Comparison of ENCODE assay signal across 23 mouse cellular contexts in the genomic region with DNA sequence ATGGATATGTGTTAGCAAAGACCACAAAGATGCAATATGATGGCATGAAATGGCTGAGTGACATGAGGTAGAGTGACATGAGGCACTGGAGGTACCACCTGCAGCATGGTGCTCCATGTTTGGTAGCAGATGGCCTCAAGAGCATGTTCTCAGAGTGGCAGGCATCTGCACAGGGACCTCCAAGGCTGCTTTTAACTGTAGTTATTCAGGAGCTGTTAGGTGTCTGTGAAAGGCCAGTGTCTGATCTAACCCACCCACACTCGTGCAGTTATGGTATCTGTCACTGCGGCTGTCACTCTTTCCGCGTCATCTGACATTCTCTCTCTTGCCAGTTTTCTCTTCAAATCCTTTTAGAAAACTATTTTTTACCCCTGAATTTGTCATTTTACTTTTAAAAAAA.
DNase-seq lines count a peak whose midpoint lies in the region; TF ChIP-seq lines count a peak whose summit lies in the region.
"Had no signal": no experiment of that assay in that cellular context is flagged by ENCODE, and none has a peak within 500 bp of the region (broad histone marks: within the 10 kb centered on the region; RNA-seq: fewer than 3 reads in every experiment).

No protein-coding gene starts in this region.

- no peak overlapping the region for H3K4me3 ChIP-seq in layer of hippocampus, adult 2 months
- H3K4me3 ChIP-seq: erythroblast, embryonic 14.5 days; gastrocnemius, adult 2 months; heart, embryonic 13.5 days; limb, embryonic 12.5 days; lung, embryonic 15.5 days; midbrain, embryonic 13.5 days; neural tube, embryonic 13.5 days had no signal

- intact Hi-C loops in left cerebral cortex, postnatal 36 days (cut with DNase I), result no loop called here

- DNase-seq in right cerebral cortex, adult 18-20 months, result peak; percentile 13
- no peak for DNase-seq in right cerebral cortex, postnatal 14 days
- DNase-seq in brain, adult 2 months (ENCODE audit: low read depth, low spot score), result peak; percentile 67
- DNase-seq in layer of hippocampus, adult 2 months (ENCODE audit: low spot score in 2 of 2), result peak; percentile 33 to 58
- peak; percentile 48 to 64 for DNase-seq in layer of hippocampus, postnatal 14 days (ENCODE audit: low spot score in 2 of 2)
- DNase-seq in liver, result no peak
- DNase-seq in T-cell, adult 2 months (ENCODE audit: low spot score), result no peak
- no peak for DNase-seq in left cerebral cortex, postnatal 36 days (ENCODE audit: low spot score in 2 of 2)
- DNase-seq: adrenal gland, postnatal 14 days; B cell, adult 2 months; cerebellum, adult 11-12 months; cerebellum, postnatal 10 days; gastrocnemius, adult 2 months; heart, postnatal 10 days; kidney, adult 11 months; kidney, postnatal 14 days had no signal

- H3K27ac ChIP-seq in layer of hippocampus, adult 2 months, result peak overlapping the region; percentile 58; the same call in 1 of the 2 replicates
- H3K27ac ChIP-seq: gastrocnemius, adult 2 months; heart, embryonic 13.5 days; hindbrain, embryonic 14.5 days; limb, embryonic 12.5 days; lung, embryonic 15.5 days; midbrain, embryonic 13.5 days; neural tube, embryonic 13.5 days had no signal

- TF ChIP-seq CTCF in layer of hippocampus, adult 2 months (conservative IDR thresholded peaks at IDR 0.05), result no peak

Comparison
In these comparisons a context has a peak if more than half of its experiments do, and no peak if none do; other contexts are left out.
1. DNase-seq: peak in right cerebral cortex, adult 18-20 months (single experiment), brain, adult 2 months (single experiment), layer of hippocampus, adult 2 months (2 of 2) and layer of hippocampus, postnatal 14 days (2 of 2); none in right cerebral cortex, postnatal 14 days (single experiment), liver (single experiment), T-cell, adult 2 months (single experiment) and left cerebral cortex, postnatal 36 days (0 of 2).